Mouse (Mus musculus) kidney, adult 10 weeks (tissue): ENCODE data around the gene Tfg. TPM values are rescaled to one million over a fixed set of nuclear protein-coding genes. Genes with fewer than 3 reads are reported as not detected.

Experiments
- polyA plus RNA-seq: library from polyadenylated mRNA; stranded (reverse); fragments of 350-450 nt; fragmentation: Illumina TruSeq; extraction: RNeasy Lipid Tissue Mini Kit (QIAGEN cat#74804); gene quantifications from one replicate; pipeline ENCODE4 v1.2.3, GENCODE M21; 2014; ENCODE audit warnings: low read depth, low replicate concordance

The Tfg gene
- 247 TPM for polyA plus RNA-seq

DNA sequence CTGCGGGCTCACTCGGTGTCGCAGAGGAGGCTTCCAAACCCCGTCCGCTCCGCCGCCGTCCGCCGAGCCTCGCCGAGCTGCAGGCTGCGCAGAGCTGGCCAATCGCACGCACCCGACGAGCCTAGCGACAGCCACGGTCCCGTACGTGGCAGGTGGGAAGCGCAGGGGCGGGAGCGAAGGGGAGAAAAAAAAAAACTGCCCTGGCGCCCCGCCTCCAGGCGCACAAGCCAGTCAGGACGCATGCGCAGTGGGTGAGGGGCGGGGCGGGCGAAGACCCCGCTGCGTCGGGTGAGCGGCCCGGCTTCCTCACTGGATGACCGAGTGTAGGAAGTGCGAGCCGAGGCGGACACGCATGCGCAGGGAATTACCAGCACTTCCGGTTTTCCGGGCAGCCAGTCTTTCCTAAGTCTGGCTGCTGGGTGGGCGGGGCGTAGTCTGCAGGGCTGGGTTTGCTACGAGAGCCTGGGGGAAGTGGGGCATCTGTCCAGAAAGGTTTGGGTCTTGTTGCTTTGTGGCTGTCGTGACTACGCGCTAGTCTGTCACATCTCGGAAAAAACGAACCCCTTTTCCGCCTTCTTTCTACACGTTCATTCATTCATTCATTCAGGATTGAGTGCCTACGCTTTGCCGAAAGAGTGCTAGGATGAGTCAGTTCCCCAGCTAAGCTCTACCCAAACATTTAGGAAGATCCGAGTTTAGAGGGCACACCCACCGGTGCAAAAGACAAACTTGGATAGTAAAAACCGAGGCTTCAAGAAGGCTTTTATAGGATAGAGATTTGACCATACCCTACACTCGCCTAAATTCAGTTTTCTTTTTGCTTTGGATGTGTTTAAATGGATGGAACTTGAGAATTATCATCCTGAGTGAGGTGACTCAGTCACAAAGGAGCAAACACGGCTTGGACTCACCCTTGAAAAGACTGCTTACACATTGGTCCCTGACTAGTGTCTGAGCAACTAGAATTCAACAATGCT lies at the start of gene Tfg:
Gene Tfg (minus strand): TSS at position 227 of the 977 bp plus-strand sequence.

Other genes with a start within 250 kb of the Tfg start
- gene Abi3bp, start 239.6 kb downstream of the Tfg start, polyA plus RNA-seq = 11.3 TPM
- gene Adgrg7, start 78.4 kb upstream of the Tfg start, polyA plus RNA-seq = 0.24 TPM
- 10.9 TPM for gene Tmem45a, start 168.7 kb upstream of the Tfg start, polyA plus RNA-seq
- not detected for gene Lnp1, start 210.6 kb upstream of the Tfg start, polyA plus RNA-seq